Mouse (Mus musculus) MEL (cell line): ENCODE results near the gene Gm13288. TPM values are rescaled to one million over a fixed set of nuclear protein-coding genes. Genes with fewer than 3 reads are reported as not detected.

Experiments
- DNase-seq: peaks from one replicate; pipeline ENCODE4 v3.0.0; 2011; ENCODE audit warnings: low read depth, low spot score
- H3K27ac ChIP-seq: 2 replicates; pipeline ENCODE4 v1.5.1; 2012; ENCODE audit warnings: low read depth, mild to moderate bottlenecking, control low read depth, low read length, moderate library complexity; ENCODE audit not compliant: control insufficient read depth
- H3K27me3 ChIP-seq, 2 experiments: fragments of 150-350 bp in 1 of 2; sonication (generic) in 1 of 2; 2 replicates each; pipeline ENCODE4 v1.6.1; 2012; ENCODE audit warnings: low read length in 2 of 2, mild to moderate bottlenecking in 2 of 2, improper control_type of control experiment in 1 of 2, moderate library complexity in 1 of 2; ENCODE audit not compliant: insufficient read depth in 2 of 2, control insufficient read depth in 1 of 2
- H3K36me3 ChIP-seq, 2 experiments: 2 replicates each; pipeline ENCODE4 v1.6.1; 2012 to 2014; ENCODE audit warnings: low read length in 2 of 2, improper control_type of control experiment in 1 of 2, inconsistent platforms in 1 of 2, mild to moderate bottlenecking in 1 of 2; ENCODE audit not compliant: insufficient read depth in 2 of 2, control insufficient read depth in 1 of 2
- H3K4me1 ChIP-seq, 2 experiments: fragments of 150-350 bp in 1 of 2; sonication (generic) in 1 of 2; 2 replicates each; pipeline ENCODE4 v1.6.1; 2012; ENCODE audit warnings: low read length in 2 of 2, improper control_type of control experiment in 1 of 2, mild to moderate bottlenecking in 1 of 2; ENCODE audit not compliant: insufficient read depth in 2 of 2, control insufficient read depth in 1 of 2
- H3K4me3 ChIP-seq, 2 experiments: fragments of 150-350 bp in 1 of 2; sonication (generic) in 1 of 2; 2 replicates each; pipeline ENCODE4 v1.5.1; 2012; ENCODE audit warnings: low read depth in 2 of 2, low read length in 2 of 2, mild to moderate bottlenecking in 2 of 2, moderate library complexity in 2 of 2, control low read depth in 1 of 2, improper control_type of control experiment in 1 of 2; ENCODE audit not compliant: control insufficient read depth in 1 of 2, insufficient read depth in 1 of 2
- H3K79me2 ChIP-seq: 2 replicates; pipeline ENCODE4 v1.6.1; 2012; ENCODE audit warnings: mild to moderate bottlenecking, low read length, moderate library complexity; ENCODE audit not compliant: control insufficient read depth, poor library complexity, insufficient read depth
- H3K9ac ChIP-seq: 2 replicates; pipeline ENCODE4 v1.6.1; 2012; ENCODE audit warnings: low read depth, mild to moderate bottlenecking, control low read depth, low read length, moderate library complexity; ENCODE audit not compliant: control insufficient read depth, poor library complexity, severe bottlenecking
- H3K9me3 ChIP-seq: fragments of 150-350 bp; sonication (generic); replicated peaks from 2 replicates; pipeline ENCODE4 v1.6.1; 2012; ENCODE audit warnings: mild to moderate bottlenecking, low read length, improper control_type of control experiment, moderate library complexity; ENCODE audit not compliant: insufficient read depth
- CTCF ChIP-seq, 3 experiments: IDR thresholded peaks in 2 of 3; conservative IDR thresholded peaks in 1 of 3; 2 replicates each; pipeline ENCODE4 v1.5.1; 2011 to 2012; ENCODE audit warnings: low read length in 3 of 3, low read depth in 2 of 3, mild to moderate bottlenecking in 2 of 3, improper control_type of control experiment in 1 of 3, inconsistent platforms in 1 of 3, mixed read lengths in 1 of 3, moderate library complexity in 1 of 3; ENCODE audit not compliant: control insufficient read depth in 1 of 3, insufficient read depth in 1 of 3, poor library complexity in 1 of 3, severe bottlenecking in 1 of 3
- E2F4 ChIP-seq: IDR thresholded peaks from 2 replicates; pipeline ENCODE4 v1.6.1; 2011; ENCODE audit warnings: low read depth, low read length, improper control_type of control experiment, borderline replicate concordance
- GATA1 ChIP-seq: IDR thresholded peaks from 2 replicates; pipeline ENCODE4 v1.6.1; 2011; ENCODE audit warnings: low read depth, low read length, improper control_type of control experiment
- HCFC1 ChIP-seq: IDR thresholded peaks from 2 replicates; pipeline ENCODE4 v1.6.1; 2012; ENCODE audit warnings: low read depth, mild to moderate bottlenecking, inconsistent platforms, low read length, improper control_type of control experiment, moderate library complexity
- JUND ChIP-seq: IDR thresholded peaks from 2 replicates; pipeline ENCODE4 v1.6.1; 2011; ENCODE audit warnings: low read depth, mild to moderate bottlenecking, improper control_type of control experiment, low read length
- KAT2A ChIP-seq: conservative IDR thresholded peaks from 2 replicates; pipeline ENCODE4 v1.6.1; 2012; ENCODE audit warnings: low read depth, low read length, improper control_type of control experiment, inconsistent platforms
- MAFK ChIP-seq: IDR thresholded peaks from 2 replicates; pipeline ENCODE4 v1.6.1; 2011; ENCODE audit warnings: low read depth, mild to moderate bottlenecking, low read length, improper control_type of control experiment, borderline replicate concordance
- MAX ChIP-seq: IDR thresholded peaks from 2 replicates; pipeline ENCODE4 v1.6.1; 2011; ENCODE audit warnings: low read length, improper control_type of control experiment
- MAZ ChIP-seq: IDR thresholded peaks from 2 replicates; pipeline ENCODE4 v1.6.1; 2012; ENCODE audit warnings: low read depth, mild to moderate bottlenecking, inconsistent platforms, low read length, improper control_type of control experiment
- MEF2A ChIP-seq: IDR thresholded peaks from 2 replicates; pipeline ENCODE4 v1.6.1; 2014; ENCODE audit warnings: low read depth, mild to moderate bottlenecking, inconsistent platforms, low read length, improper control_type of control experiment; ENCODE audit not compliant: poor library complexity, insufficient replicate concordance, severe bottlenecking; ENCODE audit errors: extremely low read depth
- MXI1 ChIP-seq: IDR thresholded peaks from 2 replicates; pipeline ENCODE4 v1.6.1; 2011; ENCODE audit warnings: mild to moderate bottlenecking, low read depth, low read length, improper control_type of control experiment
- MYC ChIP-seq: IDR thresholded peaks from 2 replicates; pipeline ENCODE4 v1.6.1; 2011; ENCODE audit warnings: low read depth, mild to moderate bottlenecking, low read length, improper control_type of control experiment, moderate library complexity
- NELFE ChIP-seq: IDR thresholded peaks from 2 replicates; pipeline ENCODE4 v1.6.1; 2011; ENCODE audit warnings: low read depth, low read length, improper control_type of control experiment
- POLR2A ChIP-seq, 2 experiments: IDR thresholded peaks; 2 replicates each; pipeline ENCODE4 v1.6.1; 2011 to 2012; ENCODE audit warnings: low read length in 2 of 2, mild to moderate bottlenecking in 2 of 2, control low read depth in 1 of 2, improper control_type of control experiment in 1 of 2, low read depth in 1 of 2, moderate library complexity in 1 of 2; ENCODE audit not compliant: control insufficient read depth in 1 of 2, insufficient read depth in 1 of 2, poor library complexity in 1 of 2
- POLR2AphosphoS2 ChIP-seq: IDR thresholded peaks from 2 replicates; pipeline ENCODE4 v1.6.1; 2011; ENCODE audit warnings: low read length, improper control_type of control experiment
- POLR2AphosphoS5 ChIP-seq: IDR thresholded peaks from 2 replicates; pipeline ENCODE4 v1.6.1; 2012; ENCODE audit warnings: low read depth, borderline replicate concordance, mild to moderate bottlenecking, inconsistent platforms, low read length, moderate library complexity, mixed read lengths
- RAD21 ChIP-seq: IDR thresholded peaks from 2 replicates; pipeline ENCODE4 v1.6.1; 2011; ENCODE audit warnings: mild to moderate bottlenecking, low read depth, low read length, improper control_type of control experiment
- RCOR1 ChIP-seq: IDR thresholded peaks from 2 replicates; pipeline ENCODE4 v1.6.1; 2012; ENCODE audit warnings: low read depth, mild to moderate bottlenecking, inconsistent platforms, low read length, improper control_type of control experiment
- SIN3A ChIP-seq: IDR thresholded peaks from 2 replicates; pipeline ENCODE4 v1.6.1; 2012; ENCODE audit warnings: low read length, improper control_type of control experiment, inconsistent platforms
- SMC3 ChIP-seq: IDR thresholded peaks from 2 replicates; pipeline ENCODE4 v1.6.1; 2011; ENCODE audit warnings: low read depth, low read length, improper control_type of control experiment
- TAL1 ChIP-seq: IDR thresholded peaks from 2 replicates; pipeline ENCODE4 v1.6.1; 2012; ENCODE audit warnings: mild to moderate bottlenecking, inconsistent platforms, low read length, moderate library complexity, mixed read lengths
- TCF12 ChIP-seq: IDR thresholded peaks from 2 replicates; pipeline ENCODE4 v1.6.1; 2014; ENCODE audit warnings: low read depth, mild to moderate bottlenecking, inconsistent platforms, low read length, improper control_type of control experiment, moderate library complexity
- USF1 ChIP-seq: IDR thresholded peaks from 2 replicates; pipeline ENCODE4 v1.6.1; 2014; ENCODE audit warnings: low read depth, mild to moderate bottlenecking, inconsistent platforms, low read length, improper control_type of control experiment, moderate library complexity
- USF2 ChIP-seq, 2 experiments: IDR thresholded peaks; 2 replicates each; pipeline ENCODE4 v1.6.1; 2011 to 2012; ENCODE audit warnings: improper control_type of control experiment in 2 of 2, low read length in 2 of 2, borderline replicate concordance in 1 of 2, inconsistent platforms in 1 of 2, low read depth in 1 of 2, mild to moderate bottlenecking in 1 of 2; ENCODE audit not compliant: insufficient read depth in 1 of 2
- ZC3H11A ChIP-seq: IDR thresholded peaks from 2 replicates; pipeline ENCODE4 v1.6.1; 2012; ENCODE audit warnings: low read depth, mild to moderate bottlenecking, inconsistent platforms, low read length, improper control_type of control experiment
- ZKSCAN1 ChIP-seq: IDR thresholded peaks from 2 replicates; pipeline ENCODE4 v1.6.1; 2012; ENCODE audit warnings: low read depth, mild to moderate bottlenecking, inconsistent platforms, low read length, improper control_type of control experiment, moderate library complexity
- ZMIZ1 ChIP-seq: IDR thresholded peaks from 2 replicates; pipeline ENCODE4 v1.6.1; 2012; ENCODE audit warnings: low read depth, mild to moderate bottlenecking, inconsistent platforms, low read length, improper control_type of control experiment, moderate library complexity
- polyA plus RNA-seq, 2 experiments: library from polyadenylated mRNA; stranded (reverse) in 1 of 2; unstranded in 1 of 2; fragments of >175 nt in 1 of 2; fragments of >200 nt in 1 of 2; gene quantifications; 2 replicates each; pipeline versions ENCODE4 v1.2.1 to v1.2.4; 2012; ENCODE audit warnings: low replicate concordance in 2 of 2, low read depth in 1 of 2; ENCODE audit not compliant: insufficient read length in 2 of 2, insufficient read depth in 1 of 2, missing spikeins in 1 of 2
- total RNA-seq: library from RNA; depleted of rRNA; stranded (reverse); fragments of 300-350 nt; gene quantifications from 2 replicates; pipeline ENCODE4 v1.2.3, GENCODE M21; 2012

Gene Gm13288
- total and polyA plus RNA-seq, 3 experiments, result not detected

GRCm38 (mm10) chr4:88838828-88839227 is 33.5 kb downstream of the Gm13288 start:
- Histone ChIP-seq H3K4me3 (no peak overlapping the region), H3K79me2 (no peaks in the 10 kb centered on the region), H3K9me3 (no peaks in the 10 kb centered on the region), H3K27ac (no peak overlapping the region), H3K9ac (no peak overlapping the region), H3K36me3 (no peaks in the 10 kb centered on the region), H3K4me1 (no peaks in the 10 kb centered on the region; a peak in 1 of 4 replicates), H3K27me3 (peaks cover 14 to 17% of the 10 kb centered on the region in 2 experiments)
- TF ChIP-seq MYC (no peak), MXI1 (no peak), MAFK (no peak), SMC3 (0 out of 2 replicates have a peak, but pooled peaks have one; percentile 12), CTCF (IDR thresholded peaks at IDR 0.05 in 2 of 3, conservative IDR thresholded peaks at IDR 0.05 in 1 of 3; ENCODE audit: control insufficient read depth in 1 of 3, insufficient read depth in 1 of 3, low read depth in 2 of 3, low read length in 3 of 3, poor library complexity in 1 of 3, severe bottlenecking in 1 of 3) (peak in 2 of 3 experiments; percentile 65 to 69; a peak in 4 of 6 replicates), E2F4 (no peak), ZC3H11A (no peak), POLR2AphosphoS2 (no peak), TCF12 (no peak), HCFC1 (no peak), USF1 (no peak), MAX (no peak), NELFE (no peak)
- DNase-seq, result peak; percentile 46

GRCm38 (mm10) chr4:88840058-88840457 is 34.7 kb downstream of the Gm13288 start:
- Histone ChIP-seq H3K36me3 (no peaks in the 10 kb centered on the region), H3K79me2 (no peaks in the 10 kb centered on the region), H3K27me3 (peaks cover 14 to 18% of the 10 kb centered on the region in 2 experiments), H3K9me3 (no peaks in the 10 kb centered on the region), H3K9ac (no peak overlapping the region), H3K4me1 (no peaks in the 10 kb centered on the region; a peak in 1 of 4 replicates), H3K4me3 (no peak overlapping the region), H3K27ac (no peak overlapping the region)
- DNase-seq, result peak; percentile 32
- no peak for TF ChIP-seq ZKSCAN1
- no peak for TF ChIP-seq MEF2A
- no peak for TF ChIP-seq POLR2AphosphoS5
- TF ChIP-seq GATA1, result no peak
- no peak for TF ChIP-seq SIN3A
- no peak for TF ChIP-seq TAL1
- no peak for TF ChIP-seq POLR2AphosphoS2
- no peak for TF ChIP-seq USF2 (IDR thresholded peaks at IDR 0.05; ENCODE audit: borderline replicate concordance in 1 of 2, insufficient read depth in 1 of 2, low read depth in 1 of 2, low read length in 2 of 2)
- TF ChIP-seq RAD21, result no peak
- TF ChIP-seq RCOR1, result no peak
- no peak for TF ChIP-seq NELFE
- TF ChIP-seq POLR2A (IDR thresholded peaks at IDR 0.05; ENCODE audit: control insufficient read depth in 1 of 2, insufficient read depth in 1 of 2, low read depth in 1 of 2, low read length in 2 of 2, poor library complexity in 1 of 2), result no peak
- TF ChIP-seq MAZ, result no peak
- no peak for TF ChIP-seq SMC3
- TF ChIP-seq KAT2A, result no peak
- no peak for TF ChIP-seq JUND
- TF ChIP-seq MAX, result no peak
- TF ChIP-seq ZMIZ1, result no peak
